Mouse (Mus musculus): ENCODE measurements around the gene Alg12.

The Alg12 gene

GRCm38 (mm10) chr15:88854969-88855830 lies 36.1 kb upstream of the Alg12 start:
- WGBS, result 77% methylated on average over 15 of the region's 15 CpGs

- WGBS, result 52% methylated on average over 6 of the region's 6 CpGs
These were observed 35.2 kb upstream of the Alg12 start for GRCm38 (mm10) chr15:88854119-88854968.

- 93% methylated on average over 9 of the region's 9 CpGs for WGBS
These were observed 34.0 kb upstream of the Alg12 start for GRCm38 (mm10) chr15:88853106-88853505.

GRCm38 (mm10) chr15:88851507-88852149 lies 32.5 kb upstream of the Alg12 start:
- 85% methylated on average over 10 of the region's 10 CpGs for WGBS

- WGBS, result 45% methylated on average over 3 of the region's 3 CpGs
These were observed 32.0 kb upstream of the Alg12 start for GRCm38 (mm10) chr15:88851076-88851475.

GRCm38 (mm10) chr15:88850146-88850826 lies 31.2 kb upstream of the Alg12 start:
- WGBS, result 43% methylated on average over 10 of the region's 10 CpGs

- 91% methylated on average over 2 of the region's 2 CpGs for WGBS
These were observed 30.5 kb upstream of the Alg12 start for GRCm38 (mm10) chr15:88849621-88850020.

- 100% methylated on average over 1 of the region's 1 CpGs for WGBS
These were observed 29.5 kb upstream of the Alg12 start for GRCm38 (mm10) chr15:88848661-88849060.

GRCm38 (mm10) chr15:88844966-88845365 lies 25.8 kb upstream of the Alg12 start:
- WGBS, result 90% methylated on average over 7 of the region's 7 CpGs

- 40% methylated on average over 8 of the region's 8 CpGs for WGBS
These were observed 24.5 kb upstream of the Alg12 start for GRCm38 (mm10) chr15:88843486-88844097.

- WGBS, result 84% methylated on average over 3 of the region's 3 CpGs
These were observed 23.2 kb upstream of the Alg12 start for GRCm38 (mm10) chr15:88842300-88842673.

- WGBS, result 80% methylated on average over 3 of the region's 3 CpGs
These were observed 22.6 kb upstream of the Alg12 start for GRCm38 (mm10) chr15:88841580-88842299.

- WGBS, result 93% methylated on average over 2 of the region's 2 CpGs
These were observed 22.0 kb upstream of the Alg12 start for GRCm38 (mm10) chr15:88841160-88841559.

- 50% methylated on average over 10 of the region's 10 CpGs for WGBS
These were observed 21.0 kb upstream of the Alg12 start for GRCm38 (mm10) chr15:88840126-88840525.

GRCm38 (mm10) chr15:88839271-88839670 lies 20.2 kb upstream of the Alg12 start:
- 14% methylated on average over 9 of the region's 9 CpGs for WGBS

GRCm38 (mm10) chr15:88837977-88838376 lies 18.9 kb upstream of the Alg12 start:
- 1% methylated on average over 11 of the region's 11 CpGs for WGBS

- WGBS, result 1% methylated on average over 39 of the region's 39 CpGs
These were observed 18.2 kb upstream of the Alg12 start for GRCm38 (mm10) chr15:88837199-88837932.

GRCm38 (mm10) chr15:88836571-88836970 lies 17.5 kb upstream of the Alg12 start:
- WGBS, result 80% methylated on average over 5 of the region's 5 CpGs

- 93% methylated on average over 6 of the region's 6 CpGs for WGBS
These were observed 16.9 kb upstream of the Alg12 start for GRCm38 (mm10) chr15:88836031-88836430.

- 88% methylated on average over 9 of the region's 9 CpGs for WGBS
These were observed 13.4 kb upstream of the Alg12 start for GRCm38 (mm10) chr15:88832536-88832935.

Data from cerebral cortex, adult 2 months (tissue).